Mouse (Mus musculus) forebrain, embryonic 14.5 days (tissue): ENCODE measurements at regions not wholly inside any gene's neighbourhood (a gene's known extent, or its start where the extent isn't known, plus 50 kb on each side); places are given as distances from the start of the nearest gene placed in this dataset.
"Not testable (repeated sequence)": the region's sequence is repeated elsewhere in the genome, so short reads cannot be mapped to it uniquely, and the experiment has no call there.

Experiments
- ATAC-seq: fragments of 200-750 bp; cut with Nextera tagmentation; 2 replicates; pipeline ENCODE4 v1.8.0; 2017; ENCODE audit warnings: mild to moderate bottlenecking, moderate library complexity
- DNase-seq: peaks from one replicate; pipeline ENCODE4 v3.0.0-alpha.2; 2015; ENCODE audit warnings: low spot score
- H3K27ac ChIP-seq: fragments of 300-500 bp; sonication (generic); 2 replicates; pipeline ENCODE4 v1.5.1; 2014; ENCODE audit warnings: low read depth, mild to moderate bottlenecking, control low read depth, low read length, moderate library complexity
- H3K27me3 ChIP-seq: fragments of 300-500 bp; sonication (generic); replicated peaks from 2 replicates; pipeline ENCODE4 v1.6.1; 2014; ENCODE audit warnings: low read length, control low read depth, mixed read lengths; ENCODE audit not compliant: control insufficient read depth, insufficient read depth
- H3K36me3 ChIP-seq: fragments of 300-500 bp; sonication (generic); 2 replicates; pipeline ENCODE4 v1.6.1; 2014; ENCODE audit warnings: low read length, control low read depth; ENCODE audit not compliant: control insufficient read depth, insufficient read depth
- H3K4me1 ChIP-seq: fragments of 300-500 bp; sonication (generic); 2 replicates; pipeline ENCODE4 v1.6.1; 2014; ENCODE audit warnings: antibody characterized with exemption, low read length, control low read depth; ENCODE audit not compliant: control insufficient read depth, insufficient read depth
- H3K4me2 ChIP-seq: fragments of 300-500 bp; sonication (generic); 2 replicates; pipeline ENCODE4 v1.6.1; 2014; ENCODE audit warnings: mild to moderate bottlenecking, control low read depth, low read length
- H3K4me3 ChIP-seq: fragments of 300-500 bp; sonication (generic); 2 replicates; pipeline ENCODE4 v1.5.1; 2014; ENCODE audit warnings: low read depth, low read length, control low read depth
- H3K9ac ChIP-seq: fragments of 300-500 bp; sonication (generic); 2 replicates; pipeline ENCODE4 v1.6.1; 2014; ENCODE audit warnings: mild to moderate bottlenecking, low read length, control low read depth, moderate library complexity
- H3K9me3 ChIP-seq: fragments of 300-500 bp; sonication (generic); replicated peaks from 2 replicates; pipeline ENCODE4 v1.6.1; 2016; ENCODE audit warnings: low read length, control low read depth, mixed read lengths; ENCODE audit not compliant: control insufficient read depth
- WGBS: fragments of 180-500 bp; shearing (Covaris S2); extraction: QIAGEN DNeasy Blood & Tissue Kit; methylation state at CpG from one replicate; pipeline ENCODE4 v1.1.7; 2014; 5-methylcytosine and 5-hydroxymethylcytosine counted together

- Histone ChIP-seq H3K9me3 (no peaks in the 10 kb centered on the region), H3K9ac (no peak overlapping the region), H3K27ac (no peak overlapping the region), H3K4me2 (no peak overlapping the region), H3K36me3 (no peaks in the 10 kb centered on the region), H3K4me3 (no peak overlapping the region), H3K27me3 (no peaks in the 10 kb centered on the region), H3K4me1 (no peaks in the 10 kb centered on the region)
- DNase-seq (peak; percentile 1), ATAC-seq (no peak)
- 82% methylated on average over 4 of the region's 4 CpGs for WGBS
Measured at GRCm38 (mm10) chr10:15046285-15046684, 328.3 kb upstream of the Gje1 start.

- H3K9me3 ChIP-seq = no peaks in the 10 kb centered on the region
- H3K4me2 ChIP-seq = no peak overlapping the region
- no peak for DNase-seq
- no peaks in the 10 kb centered on the region for H3K27me3 ChIP-seq
- no peak for ATAC-seq
- H3K4me3 ChIP-seq = no peak overlapping the region
- H3K27ac ChIP-seq = no peak overlapping the region
- no peak overlapping the region for H3K9ac ChIP-seq
- WGBS = 89% methylated on average over 3 of the region's 3 CpGs
- H3K4me1 ChIP-seq = no peaks in the 10 kb centered on the region
- H3K36me3 ChIP-seq = no peaks in the 10 kb centered on the region
Measured at GRCm38 (mm10) chr10:15037571-15037970, 319.6 kb upstream of the Gje1 start.

GRCm38 (mm10) chr10:15031517-15031916, 313.5 kb upstream of the Gje1 start:
- Histone ChIP-seq H3K9me3 (no peaks in the 10 kb centered on the region), H3K9ac (no peak overlapping the region), H3K27me3 (no peaks in the 10 kb centered on the region), H3K36me3 (no peaks in the 10 kb centered on the region), H3K4me1 (no peaks in the 10 kb centered on the region), H3K4me3 (no peak overlapping the region), H3K4me2 (no peak overlapping the region), H3K27ac (no peak overlapping the region)
- DNase-seq (no peak), ATAC-seq (no peak)
- WGBS = 70% methylated on average over 1 of the region's 1 CpGs

- no peaks in the 10 kb centered on the region for H3K4me1 ChIP-seq
- no peak overlapping the region for H3K4me2 ChIP-seq
- DNase-seq (no peak), ATAC-seq (no peak)
- H3K27me3 ChIP-seq = no peaks in the 10 kb centered on the region
- H3K4me3 ChIP-seq = no peak overlapping the region
- no peak overlapping the region for H3K27ac ChIP-seq
- no peak overlapping the region for H3K9ac ChIP-seq
- no peaks in the 10 kb centered on the region for H3K9me3 ChIP-seq
- H3K36me3 ChIP-seq = no peaks in the 10 kb centered on the region
Measured at GRCm38 (mm10) chr10:15029151-15029550, 311.1 kb upstream of the Gje1 start.

GRCm38 (mm10) chr10:15013919-15014318, 295.9 kb upstream of the Gje1 start:
- Histone ChIP-seq H3K4me1 (no peaks in the 10 kb centered on the region), H3K27me3 (no peaks in the 10 kb centered on the region)
- WGBS = 84% methylated on average over 4 of the region's 4 CpGs

GRCm38 (mm10) chr10:14996374-14996773, 278.4 kb upstream of the Gje1 start:
- Histone ChIP-seq H3K4me1 (no peaks in the 10 kb centered on the region), H3K4me2 (no peak overlapping the region), H3K27ac (no peak overlapping the region), H3K9ac (no peak overlapping the region), H3K36me3 (no peaks in the 10 kb centered on the region), H3K9me3 (no peaks in the 10 kb centered on the region), H3K27me3 (no peaks in the 10 kb centered on the region), H3K4me3 (no peak overlapping the region)
- 87% methylated on average over 2 of the region's 2 CpGs for WGBS
- no peak for ATAC-seq
- DNase-seq = no peak

More at GRCm38 (mm10) chr10:15013919-15014318, 295.9 kb upstream of the Gje1 start:
- no peaks in the 10 kb centered on the region for H3K9me3 ChIP-seq
- no peak overlapping the region for H3K4me2 ChIP-seq
- no peaks in the 10 kb centered on the region for H3K36me3 ChIP-seq
- no peak overlapping the region for H3K27ac ChIP-seq
- no peak for DNase-seq
- H3K9ac ChIP-seq = no peak overlapping the region
- ATAC-seq = no peak
- H3K4me3 ChIP-seq = no peak overlapping the region

- no peak for ATAC-seq
- no peaks in the 10 kb centered on the region for H3K9me3 ChIP-seq
Measured at GRCm38 (mm10) chr10:14989601-14990140, 271.7 kb upstream of the Gje1 start.

GRCm38 (mm10) chr10:14986566-14986965, 268.6 kb upstream of the Gje1 start:
- not testable (repeated sequence) for ATAC-seq, H3K4me1 ChIP-seq, H3K4me3 ChIP-seq, H3K4me2 ChIP-seq, H3K27ac ChIP-seq, H3K9me3 ChIP-seq, H3K9ac ChIP-seq, DNase-seq, H3K27me3 ChIP-seq, H3K36me3 ChIP-seq
- 13% methylated on average over 2 of the region's 2 CpGs for WGBS

More at GRCm38 (mm10) chr10:14989601-14990140, 271.7 kb upstream of the Gje1 start:
- H3K27ac ChIP-seq = no peak overlapping the region
- H3K27me3 ChIP-seq = no peaks in the 10 kb centered on the region
- no peak overlapping the region for H3K4me3 ChIP-seq
- H3K36me3 ChIP-seq = no peaks in the 10 kb centered on the region
- DNase-seq = no peak
- H3K4me2 ChIP-seq = no peak overlapping the region
- H3K9ac ChIP-seq = no peak overlapping the region
- H3K4me1 ChIP-seq = no peaks in the 10 kb centered on the region

GRCm38 (mm10) chr10:14978093-14978755, 260.2 kb upstream of the Gje1 start:
- H3K36me3 ChIP-seq = no peaks in the 10 kb centered on the region
- ATAC-seq = no peak
- H3K4me2 ChIP-seq = no peak overlapping the region
- no peak overlapping the region for H3K9ac ChIP-seq
- H3K4me3 ChIP-seq = no peak overlapping the region
- no peaks in the 10 kb centered on the region for H3K27me3 ChIP-seq
- DNase-seq = peak; percentile 37
- no peak overlapping the region for H3K27ac ChIP-seq
- 69% methylated on average over 4 of the region's 4 CpGs for WGBS
- no peaks in the 10 kb centered on the region for H3K9me3 ChIP-seq
- no peaks in the 10 kb centered on the region for H3K4me1 ChIP-seq
